Mouse (Mus musculus) hindbrain, postnatal 0 days (tissue): ENCODE results near the gene Elavl3. TPM values are rescaled to one million over a fixed set of nuclear protein-coding genes. Genes with fewer than 3 reads are reported as not detected.
A peak's percentile ranks its signal among the peaks of the same experiment; 100 is the strongest.
"Not testable (repeated sequence)": the region's sequence is repeated elsewhere in the genome, so short reads cannot be mapped to it uniquely, and the experiment has no call there.

Source experiments
- ATAC-seq: fragments of 200-750 bp; cut with Nextera tagmentation; 2 replicates; pipeline ENCODE4 v1.8.0; 2017; ENCODE audit warnings: mild to moderate bottlenecking, moderate TSS enrichment, moderate library complexity
- DNase-seq: peaks from one replicate; pipeline ENCODE4 v3.0.0-alpha.2; 2015; ENCODE audit warnings: low spot score
- H3K27ac ChIP-seq: fragments of 300-500 bp; sonication (generic); 2 replicates; pipeline ENCODE4 v1.5.1; 2014; ENCODE audit warnings: mild to moderate bottlenecking
- H3K27me3 ChIP-seq: fragments of 300-500 bp; sonication (generic); 2 replicates; pipeline ENCODE4 v1.6.1; 2014; ENCODE audit warnings: low read length, mixed read lengths; ENCODE audit not compliant: insufficient read depth
- H3K36me3 ChIP-seq: fragments of 300-500 bp; sonication (generic); 2 replicates; pipeline ENCODE4 v1.6.1; 2014; ENCODE audit warnings: low read length, mixed read lengths; ENCODE audit not compliant: insufficient read depth
- H3K4me1 ChIP-seq: fragments of 300-500 bp; sonication (generic); 2 replicates; pipeline ENCODE4 v1.6.1; 2014; ENCODE audit warnings: antibody characterized with exemption, low read length, mixed read lengths; ENCODE audit not compliant: insufficient read depth
- H3K4me2 ChIP-seq: fragments of 300-500 bp; sonication (generic); 2 replicates; pipeline ENCODE4 v1.6.1; 2014; ENCODE audit warnings: low read depth, mild to moderate bottlenecking, low read length, moderate library complexity, mixed read lengths
- H3K4me3 ChIP-seq: fragments of 300-500 bp; sonication (generic); 2 replicates; pipeline ENCODE4 v1.5.1; 2014; ENCODE audit warnings: low read length
- H3K9ac ChIP-seq: fragments of 300-500 bp; sonication (generic); replicated peaks from 2 replicates; pipeline ENCODE4 v1.6.1; 2014; ENCODE audit warnings: mild to moderate bottlenecking, low read length, moderate library complexity, mixed read lengths
- H3K9me3 ChIP-seq: fragments of 300-500 bp; sonication (generic); 2 replicates; pipeline ENCODE4 v1.6.1; 2016; ENCODE audit warnings: low read length, mixed read lengths
- CTCF ChIP-seq: IDR thresholded peaks from 2 replicates; pipeline ENCODE4 v1.5.1; 2016; ENCODE audit warnings: antibody characterized with exemption, control low read depth, low read depth
- WGBS: fragments of 180-500 bp; shearing (Covaris S2); extraction: QIAGEN DNeasy Blood & Tissue Kit; methylation state at CpG from one replicate; pipeline ENCODE4 v1.1.7; 2014; 5-methylcytosine and 5-hydroxymethylcytosine counted together
- polyA plus RNA-seq: library from polyadenylated mRNA; unstranded; fragments of >200 nt; fragmentation: Nextera tagmentation; extraction: Ambion mirVana; gene quantifications from 2 replicates; pipeline ENCODE4 v1.2.1, GENCODE M21; 2015
- total RNA-seq: library from RNA; depleted of rRNA; stranded (reverse); fragments of >200 nt; gene quantifications from 2 replicates; pipeline ENCODE4 v1.2.3, GENCODE M21; 2014

The Elavl3 gene
- total and polyA plus RNA-seq, 2 experiments from 2014 or later: 71.7 to 204 TPM

- no peak overlapping the region for H3K27ac ChIP-seq
- 80% methylated on average over 2 of the region's 2 CpGs for WGBS
- no peak for TF ChIP-seq CTCF
- H3K4me2 ChIP-seq: no peak overlapping the region
- H3K4me1 ChIP-seq: 0 out of 2 replicates have a peak, but pooled peaks cover 5% of the 10 kb centered on the region
- H3K4me3 ChIP-seq: no peak overlapping the region
- H3K9me3 ChIP-seq: no peaks in the 10 kb centered on the region
- ATAC-seq: no peak
- H3K9ac ChIP-seq: no peak overlapping the region
- H3K36me3 ChIP-seq: no peaks in the 10 kb centered on the region
- no peak for DNase-seq
- H3K27me3 ChIP-seq: no peaks in the 10 kb centered on the region
These were observed 35.3 kb upstream of the Elavl3 start for GRCm38 (mm10) chr9:22087034-22087618.

- DNase-seq (no peak), ATAC-seq (no peak)
- TF ChIP-seq CTCF: no peak
- H3K36me3 ChIP-seq: no peaks in the 10 kb centered on the region
- 0 out of 2 replicates have a peak, but pooled peaks cover 5% of the 10 kb centered on the region for H3K4me1 ChIP-seq
- peak overlapping the region; percentile 78; the same call in 1 of the 2 replicates for H3K27ac ChIP-seq
- no peaks in the 10 kb centered on the region for H3K27me3 ChIP-seq
- peak overlapping the region; percentile 66 for H3K9ac ChIP-seq
- H3K4me2 ChIP-seq: peak overlapping the region; percentile 69
- H3K9me3 ChIP-seq: no peaks in the 10 kb centered on the region
- H3K4me3 ChIP-seq: peak overlapping the region; percentile 76
- WGBS: 76% methylated on average over 6 of the region's 6 CpGs
These were observed 34.2 kb upstream of the Elavl3 start for GRCm38 (mm10) chr9:22086012-22086411.

GRCm38 (mm10) chr9:22085022-22085834, 33.4 kb upstream of the Elavl3 start, which contains the start of gene Ecsit:
TSS of gene Ecsit (minus strand) at chr9:22085438.
- H3K4me2 ChIP-seq: peak within 1 kb of the TSS; percentile 69
- no peak for TF ChIP-seq CTCF
- 0 out of 2 replicates have a peak, but pooled peaks cover 5% of the 10 kb centered on the region for H3K4me1 ChIP-seq
- ATAC-seq: peak; percentile 99
- no peaks in the 10 kb centered on the region for H3K9me3 ChIP-seq
- peak within 1 kb of the TSS; percentile 78 for H3K27ac ChIP-seq
- under 1% methylated on average over 48 of the region's 48 CpGs for WGBS
- no peaks in the 10 kb centered on the region for H3K36me3 ChIP-seq
- H3K4me3 ChIP-seq: peak within 1 kb of the TSS; percentile 76
- peak; percentile 97 for DNase-seq
- H3K9ac ChIP-seq: peak within 1 kb of the TSS; percentile 66
- H3K27me3 ChIP-seq: no peaks in the 10 kb centered on the region

- Histone ChIP-seq H3K4me2 (peak overlapping the region; percentile 69), H3K4me3 (peak overlapping the region; percentile 76), H3K36me3 (no peaks in the 10 kb centered on the region; the same call in 1 of the 2 replicates), H3K27ac (peak overlapping the region; percentile 78), H3K27me3 (no peaks in the 10 kb centered on the region), H3K9me3 (no peaks in the 10 kb centered on the region), H3K9ac (peak overlapping the region; percentile 66), H3K4me1 (0 out of 2 replicates have a peak, but pooled peaks cover 5% of the 10 kb centered on the region)
- WGBS: 31% methylated on average over 4 of the region's 4 CpGs
- no peak for TF ChIP-seq CTCF
- DNase-seq (no peak), ATAC-seq (no peak)
These were observed 32.8 kb upstream of the Elavl3 start for GRCm38 (mm10) chr9:22084667-22085021.

- Histone ChIP-seq H3K4me2 (no peak overlapping the region), H3K27me3 (no peaks in the 10 kb centered on the region), H3K4me1 (no peaks in the 10 kb centered on the region), H3K27ac (no peak overlapping the region), H3K4me3 (no peak overlapping the region), H3K9ac (no peak overlapping the region), H3K36me3 (peaks cover 21% of the 10 kb centered on the region), H3K9me3 (no peaks in the 10 kb centered on the region)
- DNase-seq: no peak
- WGBS: 95% methylated on average over 23 of the region's 23 CpGs
- no peak for ATAC-seq
- TF ChIP-seq CTCF: no peak
These were observed 24.4 kb upstream of the Elavl3 start for GRCm38 (mm10) chr9:22076223-22076622.

GRCm38 (mm10) chr9:22075778-22076177, 24.0 kb upstream of the Elavl3 start:
- H3K9me3 ChIP-seq, H3K27ac ChIP-seq, H3K4me2 ChIP-seq, H3K27me3 ChIP-seq, DNase-seq, ATAC-seq, H3K4me3 ChIP-seq, H3K4me1 ChIP-seq, H3K9ac ChIP-seq: not testable (repeated sequence)
- peaks cover 21% of the 10 kb centered on the region for H3K36me3 ChIP-seq
- 77% methylated on average over 5 of the region's 5 CpGs for WGBS
